10 mouse cellular contexts compared by ENCODE assay signal in genomic region chr8:126162748-126163371, GRCm38 (mm10).
A peak's percentile ranks its signal among the peaks of the same experiment; 100 is the strongest.
DNase-seq lines count a peak whose midpoint lies in the region; ATAC-seq lines count a peak whose summit lies in the region.
"Had no signal": no experiment of that assay in that cellular context is flagged by ENCODE, and none has a peak within 500 bp of the region (broad histone marks: within the 10 kb centered on the region; RNA-seq: fewer than 3 reads in every experiment).

No protein-coding gene starts in this region.

- no peak for ATAC-seq in midbrain, embryonic 12.5 days (ENCODE audit: low FRiP score, low read depth)
- ATAC-seq in activated CD4-positive, CD25-positive, alpha-beta regulatory T cell, adult 4 months, result no peak

- no peaks in the 10 kb centered on the region for H3K9me3 ChIP-seq in midbrain, embryonic 12.5 days
- no peaks in the 10 kb centered on the region for H3K9me3 ChIP-seq in midbrain, embryonic 10.5 days (replicated peaks)
- no peaks in the 10 kb centered on the region for H3K9me3 ChIP-seq in hindbrain, embryonic 10.5 days

- no peak overlapping the region for H3K4me2 ChIP-seq in midbrain, embryonic 12.5 days (replicated peaks)

- H3K4me1 ChIP-seq in midbrain, embryonic 12.5 days, result peaks cover 12% of the 10 kb centered on the region; the same call in 1 of the 2 replicates
- H3K4me1 ChIP-seq in midbrain, embryonic 10.5 days, result peaks cover 17% of the 10 kb centered on the region
- peaks cover 28% of the 10 kb centered on the region for H3K4me1 ChIP-seq in hindbrain, embryonic 10.5 days (replicated peaks)

- no peak for DNase-seq in midbrain, embryonic 10.5 days (ENCODE audit: low spot score)
- DNase-seq in hindbrain, embryonic 10.5 days (ENCODE audit: low spot score), result no peak
- peak; percentile 46 to 80 for DNase-seq in left cerebral cortex, adult 8-10 months (ENCODE audit: low spot score in 2 of 2)
- DNase-seq in retina, embryonic 14.5 days (ENCODE audit: low spot score), result no peak
- DNase-seq in adrenal gland, postnatal 36 days, result no peak
- no peak for DNase-seq in lung, postnatal 4 days
- DNase-seq: heart, postnatal 36 days had no signal

- no peaks in the 10 kb centered on the region for H3K36me3 ChIP-seq in midbrain, embryonic 12.5 days
- H3K36me3 ChIP-seq in midbrain, embryonic 10.5 days, result no peaks in the 10 kb centered on the region
- H3K36me3 ChIP-seq in hindbrain, embryonic 10.5 days, result no peaks in the 10 kb centered on the region

- no peaks in the 10 kb centered on the region for H3K27me3 ChIP-seq in midbrain, embryonic 12.5 days
- H3K27me3 ChIP-seq in midbrain, embryonic 10.5 days (ENCODE audit: low read depth, poor library complexity, severe bottlenecking), result no peaks in the 10 kb centered on the region
- H3K27me3 ChIP-seq in hindbrain, embryonic 10.5 days (ENCODE audit: insufficient read depth, poor library complexity, severe bottlenecking), result no peaks in the 10 kb centered on the region

- 0 out of 2 replicates have a peak overlapping the region, but pooled peaks have one; percentile 6 for H3K27ac ChIP-seq in midbrain, embryonic 12.5 days (replicated peaks)
- no peak overlapping the region; the same call in 1 of the 2 replicates for H3K27ac ChIP-seq in midbrain, embryonic 10.5 days (replicated peaks)
- H3K27ac ChIP-seq in hindbrain, embryonic 10.5 days, result peak overlapping the region; percentile 73

- no peak overlapping the region for H3K9ac ChIP-seq in midbrain, embryonic 12.5 days (replicated peaks)

- 59% methylated on average over 11 of the region's 11 CpGs for WGBS in midbrain, embryonic 12.5 days
- 74% methylated on average over 11 of the region's 11 CpGs for WGBS in midbrain, embryonic 10.5 days
- WGBS in hindbrain, embryonic 10.5 days, result 54% methylated on average over 11 of the region's 11 CpGs

- H3K4me3 ChIP-seq in midbrain, embryonic 12.5 days, result no peak overlapping the region
- no peak overlapping the region for H3K4me3 ChIP-seq in midbrain, embryonic 10.5 days
- no peak overlapping the region for H3K4me3 ChIP-seq in hindbrain, embryonic 10.5 days
- H3K4me3 ChIP-seq: erythroblast, embryonic 14.5 days had no signal

Comparison
In these comparisons a context has a peak if more than half of its experiments do, and no peak if none do; other contexts are left out.
1. DNase-seq: peak in left cerebral cortex, adult 8-10 months (2 of 2); none in midbrain, embryonic 10.5 days (single experiment), hindbrain, embryonic 10.5 days (single experiment), retina, embryonic 14.5 days (single experiment), adrenal gland, postnatal 36 days (0 of 2) and lung, postnatal 4 days (0 of 2).